Mouse (Mus musculus) R1 (cell line): ENCODE measurements around the gene Olfr196.
"Not testable (repeated sequence)": the region's sequence is repeated elsewhere in the genome, so short reads cannot be mapped to it uniquely, and the experiment has no call there.

Experiments used
- DNase-seq: peaks from one replicate; pipeline ENCODE4 v3.0.0-alpha.2; 2018; ENCODE audit warnings: low read depth, low spot score

Gene Olfr196

GRCm38 (mm10) chr16:59170354-59170753 is at the start of gene Olfr196:
Gene Olfr196 (minus strand): TSS chr16:59170454.
- no peak for DNase-seq

GRCm38 (mm10) chr16:59219667-59220066 is 49.4 kb upstream of the Olfr196 start, which contains the start of gene Olfr199:
Gene Olfr199 (minus strand): TSS chr16:59219767.
- not testable (repeated sequence) for DNase-seq

GRCm38 (mm10) chr16:59217861-59218260 is 47.6 kb upstream of the Olfr196 start:
- DNase-seq, result not testable (repeated sequence)

- not testable (repeated sequence) for DNase-seq
These were observed 33.2 kb upstream of the Olfr196 start, which contains the start of gene Olfr198 for GRCm38 (mm10) chr16:59203433-59203832. Gene Olfr198 (minus strand): TSS chr16:59203533.

GRCm38 (mm10) chr16:59151996-59152395 is 18.3 kb downstream of the Olfr196 start:
- no peak for DNase-seq

- DNase-seq, result no peak
These were observed 23.5 kb downstream of the Olfr196 start, which contains the start of gene Olfr195 for GRCm38 (mm10) chr16:59146746-59147145. Gene Olfr195 (plus strand): TSS chr16:59147046.

- DNase-seq, result peak; percentile 46
These were observed 29.1 kb downstream of the Olfr196 start for GRCm38 (mm10) chr16:59141105-59141504.

GRCm38 (mm10) chr16:59130740-59131139 is 39.5 kb downstream of the Olfr196 start:
- DNase-seq, result no peak

GRCm38 (mm10) chr16:59120969-59121368 is 49.3 kb downstream of the Olfr196 start, which contains the start of gene Olfr194:
Gene Olfr194 (minus strand): TSS chr16:59121069.
- no peak for DNase-seq
